Mouse (Mus musculus): ENCODE data around the gene Psmg3. TPM values are rescaled to one million over a fixed set of nuclear protein-coding genes. Genes with fewer than 3 reads are reported as not detected.

Psmg3 gene
- polyA plus RNA-seq, 1 experiment = 35.8 TPM

GRCm38 (mm10) chr5:139815964-139816363 is 10.7 kb downstream of the Psmg3 start:
- DNase-seq (ENCODE audit: low spot score) = no peak

DNA sequence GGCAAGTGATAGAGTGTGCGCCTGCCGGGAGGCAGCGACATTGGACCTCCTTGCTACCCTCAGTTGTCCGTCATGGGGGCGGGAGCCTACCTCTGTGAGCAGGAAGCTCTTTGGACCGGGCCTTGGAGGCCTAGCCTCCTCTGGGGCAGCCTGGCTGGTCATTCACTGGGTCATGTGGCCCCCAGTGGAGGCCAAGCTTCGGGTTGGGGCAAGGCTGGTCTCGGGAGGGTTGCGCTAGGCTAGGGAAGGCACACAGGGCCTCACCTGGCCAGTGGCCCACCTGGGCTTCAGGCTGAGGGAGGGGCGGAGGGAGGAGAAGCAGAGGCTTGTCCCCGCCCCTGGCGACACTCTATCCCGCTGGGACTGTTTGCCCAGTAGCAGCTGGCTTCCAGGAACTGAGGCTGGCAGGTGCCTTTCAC is 12.7 kb downstream of the Psmg3 start:
- DNase-seq (ENCODE audit: low spot score) = no peak

- DNase-seq (ENCODE audit: low spot score) = no peak
These were observed 13.6 kb downstream of the Psmg3 start for GRCm38 (mm10) chr5:139813126-139813490.

GRCm38 (mm10) chr5:139812398-139813125 is 14.1 kb downstream of the Psmg3 start:
- DNase-seq (ENCODE audit: low spot score) = no peak

- DNase-seq (ENCODE audit: low spot score) = no peak
These were observed 14.8 kb downstream of the Psmg3 start for GRCm38 (mm10) chr5:139811677-139812397.

DNA sequence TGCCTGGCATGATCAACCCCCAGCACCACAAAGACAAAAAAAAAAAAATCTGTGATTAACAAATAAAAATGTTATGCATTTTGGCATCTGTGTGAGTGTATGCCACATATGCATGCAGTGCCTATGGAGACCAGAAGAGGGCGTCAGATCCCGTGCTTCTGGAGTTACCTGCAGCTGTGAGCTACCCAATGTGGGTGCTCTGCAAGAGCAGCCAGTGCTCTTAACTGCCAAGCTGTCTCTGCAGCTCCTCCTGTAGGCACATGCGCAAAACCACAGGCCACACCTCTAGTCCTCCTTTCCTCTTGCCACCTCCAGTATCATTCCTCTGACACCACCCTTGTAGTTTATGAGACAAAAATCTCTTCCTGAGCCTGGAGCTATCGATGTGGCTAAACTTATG is 17.3 kb downstream of the Psmg3 start:
- DNase-seq (ENCODE audit: low spot score) = no peak

DNA sequence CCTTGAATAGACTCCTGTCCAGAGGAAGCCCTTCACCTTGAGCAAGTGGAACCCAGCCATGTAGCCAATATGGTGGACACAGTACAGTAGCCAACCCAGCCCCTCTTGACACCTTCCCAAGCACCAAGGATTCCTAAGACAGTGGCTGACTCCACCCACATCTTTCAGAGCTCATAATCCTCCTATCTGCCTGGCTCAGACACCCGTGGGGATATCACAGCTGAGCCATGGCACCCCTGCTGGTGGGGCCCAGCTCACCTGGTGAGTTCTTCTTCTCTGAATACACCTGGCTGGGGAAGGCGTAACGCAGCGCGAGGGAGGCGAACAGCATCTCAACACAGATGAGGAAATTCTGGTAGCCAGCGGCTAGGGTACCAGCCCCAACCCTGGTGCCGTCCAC is 20.8 kb downstream of the Psmg3 start:
- no peak for DNase-seq (ENCODE audit: low spot score)

DNA sequence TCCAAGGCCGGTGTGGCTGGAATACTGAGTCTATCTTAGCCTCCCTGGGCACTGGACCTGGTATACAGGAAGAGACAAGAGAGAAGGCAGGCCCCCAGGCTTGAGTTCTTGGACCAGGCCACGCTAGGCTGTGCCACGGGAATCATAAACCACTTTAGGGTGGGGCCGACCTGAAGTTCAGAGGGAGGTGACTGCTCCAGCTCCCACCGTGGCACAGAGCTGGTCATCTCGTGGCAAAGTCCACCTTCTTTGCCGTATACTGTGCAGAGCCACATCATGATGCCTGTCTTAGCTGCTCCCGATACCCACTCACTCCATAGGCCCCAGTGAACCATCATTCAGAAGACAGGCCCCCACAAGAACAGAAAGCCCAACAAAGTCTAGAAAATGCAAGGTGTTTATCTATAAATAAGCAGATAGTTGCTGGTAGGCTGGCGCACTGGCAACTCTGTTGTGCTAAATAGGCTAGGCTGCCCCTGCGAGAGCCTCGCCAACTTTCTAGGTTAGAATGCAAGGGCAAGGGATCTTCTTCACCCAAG is 22.0 kb downstream of the Psmg3 start:
- DNase-seq (ENCODE audit: low spot score) = no peak

- no peak for DNase-seq (ENCODE audit: low spot score)
These were observed 22.6 kb downstream of the Psmg3 start for GRCm38 (mm10) chr5:139804107-139804551.

GRCm38 (mm10) chr5:139803601-139804102 is 23.0 kb downstream of the Psmg3 start:
- no peak for DNase-seq (ENCODE audit: low spot score)

- DNase-seq (ENCODE audit: low spot score) = no peak
These were observed 23.5 kb downstream of the Psmg3 start for GRCm38 (mm10) chr5:139803165-139803564.

- no peak for DNase-seq (ENCODE audit: low spot score)
These were observed 24.8 kb downstream of the Psmg3 start for GRCm38 (mm10) chr5:139801880-139802279.

DNA sequence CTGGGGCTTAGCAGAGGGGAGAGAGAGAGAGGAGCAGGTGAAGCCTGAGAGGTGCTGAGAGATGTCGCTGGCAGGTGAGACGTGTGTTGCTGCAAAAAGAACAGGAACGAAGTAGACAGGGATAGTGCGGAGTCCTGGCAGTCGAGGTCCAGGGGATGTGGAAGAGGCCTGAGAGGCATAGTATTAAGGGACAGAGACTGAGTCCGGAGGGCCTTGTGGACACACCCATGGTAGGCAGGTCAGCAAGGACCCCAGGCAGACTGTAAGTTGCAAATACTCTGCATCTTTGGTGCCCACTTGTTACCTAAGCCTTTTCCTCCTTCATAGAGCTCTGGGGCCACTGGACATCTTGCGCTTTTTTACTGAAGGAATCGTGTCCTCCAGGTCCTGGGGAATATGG is 25.5 kb downstream of the Psmg3 start:
- DNase-seq (ENCODE audit: low spot score) = no peak

- peak; percentile 21 for DNase-seq (ENCODE audit: low spot score)
These were observed 26.7 kb downstream of the Psmg3 start for GRCm38 (mm10) chr5:139799801-139800590.

GRCm38 (mm10) chr5:139799041-139799440 is 27.6 kb downstream of the Psmg3 start:
- peak; percentile 21 for DNase-seq (ENCODE audit: low spot score)

DNA sequence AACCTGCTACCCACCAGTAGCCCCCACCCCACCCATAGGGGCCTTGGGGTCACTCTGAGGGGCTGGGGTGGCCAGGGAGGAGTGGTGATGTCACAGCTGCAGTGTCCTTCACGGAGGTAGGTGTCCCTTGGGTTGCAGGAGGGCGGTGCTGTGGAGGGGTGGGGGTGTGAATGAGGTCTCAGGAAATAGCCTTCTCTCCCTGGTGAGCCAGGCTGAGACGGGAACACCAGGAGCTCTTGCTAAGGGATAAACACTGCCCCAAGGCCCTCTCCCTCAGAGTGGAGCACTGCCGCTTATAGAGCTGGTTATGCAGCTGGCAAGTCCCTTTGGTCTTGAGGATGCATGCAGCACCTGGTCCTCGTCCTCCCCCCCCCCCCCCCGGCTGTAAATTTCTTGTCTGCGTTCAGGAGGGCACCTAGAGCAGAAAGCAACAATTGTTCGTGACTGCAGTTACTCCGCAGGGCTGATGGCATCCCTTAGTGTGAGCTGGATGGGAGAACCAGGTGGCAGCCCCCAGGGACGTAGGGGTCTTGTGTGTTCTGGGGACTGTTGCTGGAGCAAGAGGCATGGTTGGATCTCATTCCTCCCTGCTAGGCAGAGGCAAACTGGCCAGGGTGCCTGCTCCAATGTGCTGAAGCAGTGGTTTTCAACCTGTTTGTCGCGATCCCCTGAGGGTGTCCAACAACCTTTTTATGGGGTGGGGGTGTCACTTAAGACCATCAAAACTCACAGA is 28.4 kb downstream of the Psmg3 start:
- no peak for DNase-seq (ENCODE audit: low spot score)

DNA sequence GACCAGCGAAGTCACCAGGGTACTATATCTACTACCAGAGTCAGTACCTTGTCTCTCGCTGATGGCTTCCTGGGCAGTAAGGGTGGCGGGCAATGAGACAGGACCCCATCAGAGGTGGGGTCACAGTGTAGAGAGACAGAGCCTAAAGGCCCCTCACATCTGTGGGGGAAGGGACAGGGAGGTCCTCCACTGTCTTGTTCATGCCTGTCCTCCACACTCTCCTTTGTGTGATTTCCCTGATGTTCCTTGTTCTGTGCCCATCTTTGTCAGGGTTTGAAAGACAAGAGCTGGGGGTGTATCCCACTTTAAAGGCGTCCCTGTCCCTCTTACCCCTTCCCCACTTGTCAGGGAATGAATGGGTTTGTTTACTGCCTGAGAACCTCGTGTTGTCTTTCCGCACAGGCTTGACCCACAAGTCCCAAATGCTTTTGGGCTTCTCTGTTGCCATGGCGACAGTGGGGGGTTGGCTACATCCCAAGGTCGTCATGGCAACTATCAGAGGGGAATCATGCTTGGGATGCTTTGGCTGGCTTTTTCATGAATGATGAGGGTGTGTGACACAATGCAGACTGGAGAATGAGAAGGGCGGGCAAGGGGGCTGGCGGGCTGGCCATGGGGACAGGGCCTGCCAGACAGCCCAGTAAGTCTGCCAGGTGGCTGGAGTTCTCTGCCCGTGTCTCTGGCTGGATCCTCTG is 29.1 kb downstream of the Psmg3 start:
- peak; percentile 61 for DNase-seq (ENCODE audit: low spot score)

GRCm38 (mm10) chr5:139796900-139797299 is 29.8 kb downstream of the Psmg3 start:
- peak; percentile 75 for DNase-seq (ENCODE audit: low spot score)

DNA sequence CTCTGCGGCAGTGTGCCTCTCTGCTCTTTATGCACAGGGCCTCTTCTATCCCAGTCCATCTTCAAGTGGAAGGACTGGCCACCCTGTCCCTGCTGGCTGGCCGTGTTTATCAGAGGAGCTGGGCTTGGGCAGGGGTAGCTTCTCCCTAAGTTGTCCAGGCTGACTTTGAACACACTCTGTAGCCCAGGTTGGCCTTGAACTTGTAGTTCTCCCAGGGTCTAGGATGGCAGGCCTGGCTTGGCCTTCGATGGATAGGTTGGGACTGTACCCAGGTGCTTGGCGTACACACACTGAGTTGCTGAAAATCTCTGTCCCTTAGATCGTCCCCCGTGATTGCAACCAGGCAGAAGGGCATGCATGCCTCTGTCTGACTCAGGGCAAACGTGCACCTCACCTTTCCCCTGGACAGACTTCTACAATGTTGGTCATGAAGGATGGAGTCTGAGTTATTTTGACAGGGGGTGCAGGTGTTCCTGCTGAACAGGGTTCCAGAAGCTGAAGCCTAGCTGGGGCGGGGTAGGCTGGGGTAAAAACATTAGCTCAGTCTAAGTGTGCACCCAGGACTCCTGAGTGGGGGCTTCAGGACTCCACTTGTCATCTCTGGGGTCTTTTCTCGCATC is 30.6 kb downstream of the Psmg3 start:
- DNase-seq (ENCODE audit: low spot score) = peak; percentile 37

DNA sequence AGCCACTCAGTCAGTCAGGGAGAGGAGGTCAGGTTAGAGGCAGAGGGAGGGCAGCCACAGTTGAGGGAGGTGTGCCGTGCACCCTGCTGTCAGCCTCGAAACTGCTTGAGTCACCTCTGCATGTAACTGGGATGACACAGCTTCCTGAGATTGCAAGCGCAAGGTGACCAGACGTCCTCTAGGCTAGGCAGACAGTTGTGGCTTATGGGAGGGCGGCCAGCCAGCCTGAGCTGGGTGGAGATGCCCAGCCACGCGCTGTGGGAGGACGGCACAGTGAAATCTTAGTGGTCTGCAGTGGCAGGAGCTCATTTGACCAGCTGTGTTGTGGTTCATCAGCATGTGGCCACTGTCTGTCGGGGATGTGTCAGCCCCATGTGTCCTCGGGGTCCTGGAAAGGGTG is 31.7 kb downstream of the Psmg3 start:
- peak; percentile 36 for DNase-seq (ENCODE audit: low spot score)
